Mouse (Mus musculus) small intestine, adult 2 months (tissue): Measurements from ENCODE around the gene Ndufa4l2. TPM values are rescaled to one million over a fixed set of nuclear protein-coding genes. Genes with fewer than 3 reads are reported as not detected.

Source experiments
- H3K27ac ChIP-seq: fragments of 200-500 bp; 2 replicates; pipeline ENCODE4 v1.5.1; 2012; ENCODE audit warnings: low read depth, low read length, control low read depth, inconsistent platforms; ENCODE audit not compliant: insufficient read depth
- H3K27me3 ChIP-seq: fragments of 200-500 bp; 2 replicates; pipeline ENCODE4 v1.6.1; 2012; ENCODE audit warnings: mild to moderate bottlenecking, moderate library complexity, low read length, inconsistent platforms; ENCODE audit not compliant: control insufficient read depth, insufficient read depth
- H3K36me3 ChIP-seq: fragments of 200-500 bp; 2 replicates; pipeline ENCODE4 v1.6.1; 2012; ENCODE audit warnings: mild to moderate bottlenecking, low read length, control low read depth, inconsistent platforms; ENCODE audit not compliant: control insufficient read depth, insufficient read depth
- H3K4me1 ChIP-seq: fragments of 200-500 bp; 2 replicates; pipeline ENCODE4 v1.6.1; 2012; ENCODE audit warnings: low read length, inconsistent platforms, mixed read lengths; ENCODE audit not compliant: control insufficient read depth, insufficient read depth, insufficient read length
- H3K4me3 ChIP-seq: fragments of 200-500 bp; 2 replicates; pipeline ENCODE4 v1.5.1; 2012; ENCODE audit warnings: low read depth, mild to moderate bottlenecking, control low read depth, inconsistent platforms, low read length, moderate library complexity
- CTCF ChIP-seq: fragments of 200-500 bp; IDR thresholded peaks from 2 replicates; pipeline ENCODE4 v1.5.1; 2012; ENCODE audit warnings: low read depth, mild to moderate bottlenecking, control low read depth, inconsistent platforms, low read length, moderate library complexity, mixed read lengths; ENCODE audit not compliant: insufficient replicate concordance, insufficient read length; ENCODE audit errors: extremely low read depth
- POLR2A ChIP-seq: fragments of 200-500 bp; IDR thresholded peaks from 2 replicates; pipeline ENCODE4 v1.6.1; 2012; ENCODE audit warnings: low read depth, mild to moderate bottlenecking, control low read depth, inconsistent platforms, low read length, moderate library complexity
- WGBS: fragments of 180-500 bp; shearing (Covaris S2); methylation state at CpG from one replicate; pipeline ENCODE4 v1.1.7; 2018; 5-methylcytosine and 5-hydroxymethylcytosine counted together
- polyA plus RNA-seq: library from polyadenylated mRNA; depleted of rRNA; stranded (reverse); fragments of >200 nt; gene quantifications from 2 replicates; pipeline ENCODE4 v1.2.3, GENCODE M21; 2012

Gene Ndufa4l2
- polyA plus RNA-seq, 1 experiment, result 5.6 TPM

DNA sequence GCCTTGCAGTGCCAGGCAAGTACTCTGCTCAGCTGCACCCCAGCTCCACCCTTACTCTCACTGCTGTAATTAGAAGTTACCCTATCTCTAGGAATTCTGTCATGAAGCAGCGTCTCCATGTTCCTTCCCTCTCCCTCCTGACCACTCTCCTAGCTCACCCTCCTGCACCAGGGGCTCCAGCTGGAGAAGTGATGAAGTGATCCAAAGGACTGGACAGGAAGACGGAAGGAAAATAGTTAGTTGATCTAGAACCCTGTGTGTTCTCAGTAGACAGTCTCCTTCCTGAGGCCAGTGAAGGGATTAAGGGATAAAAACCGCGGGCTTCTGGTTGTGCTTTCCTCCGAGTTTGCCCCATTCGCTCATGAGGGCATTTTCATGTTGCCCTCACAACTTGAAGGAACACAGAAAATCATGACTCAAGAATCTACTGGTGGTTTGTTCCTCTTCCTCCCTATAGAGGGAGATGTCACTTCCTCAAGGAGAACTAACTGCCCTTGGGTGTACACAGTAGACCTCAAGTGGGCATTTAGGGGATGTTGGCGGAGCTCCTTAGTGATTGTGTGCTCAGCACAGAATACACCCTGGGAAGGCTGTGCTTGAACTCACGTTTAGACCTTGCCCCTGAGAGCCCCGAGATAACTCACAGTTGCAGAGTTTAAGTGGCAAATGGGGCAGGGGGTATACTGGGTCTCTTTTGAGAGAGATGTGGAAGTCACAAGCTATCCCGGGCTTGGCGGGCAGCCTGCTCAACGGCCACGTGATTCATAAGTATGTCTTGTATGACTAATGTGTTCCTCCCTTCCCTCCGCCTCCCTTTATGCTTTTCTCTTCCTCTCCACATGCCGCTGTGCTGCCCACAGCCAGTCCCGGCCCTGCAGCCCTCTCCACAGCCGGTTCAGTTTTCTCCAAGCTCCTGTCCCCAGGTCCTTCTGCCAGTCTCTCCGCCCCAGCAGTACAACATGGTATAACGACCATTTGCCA is 33.6 kb upstream of the Ndufa4l2 start:
- Histone ChIP-seq H3K36me3 (peaks cover 26% of the 10 kb centered on the region), H3K27me3 (no peaks in the 10 kb centered on the region), H3K27ac (no peak overlapping the region), H3K4me1 (no peaks in the 10 kb centered on the region), H3K4me3 (no peak overlapping the region)
- TF ChIP-seq CTCF (no peak), POLR2A (no peak)
- WGBS, result 70% methylated on average over 19 of the region's 19 CpGs

DNA sequence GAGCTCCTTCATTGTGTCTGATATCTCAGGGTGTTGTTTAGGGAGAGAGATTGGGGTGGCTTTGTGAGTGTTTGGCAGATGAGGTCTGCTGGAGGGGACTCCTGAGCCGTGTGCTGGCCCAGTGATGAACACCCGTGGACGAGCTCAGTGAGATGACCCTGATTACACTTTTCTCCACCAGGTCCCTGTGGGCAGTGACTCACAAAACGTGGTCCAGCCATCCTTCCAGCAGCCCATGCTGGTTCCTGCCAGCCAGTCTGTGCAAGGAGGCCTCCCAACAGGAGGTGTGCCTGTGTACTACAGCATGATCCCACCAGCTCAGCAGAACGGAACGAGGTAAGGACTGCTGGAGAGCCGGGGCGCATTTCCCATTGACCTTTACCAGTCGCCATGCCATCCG is 29.5 kb upstream of the Ndufa4l2 start:
- Histone ChIP-seq H3K27ac (no peak overlapping the region), H3K27me3 (no peaks in the 10 kb centered on the region), H3K4me1 (no peaks in the 10 kb centered on the region), H3K4me3 (no peak overlapping the region), H3K36me3 (peaks cover 42% of the 10 kb centered on the region)
- WGBS, result 88% methylated on average over 10 of the region's 10 CpGs
- no peak for TF ChIP-seq POLR2A
- no peak for TF ChIP-seq CTCF

DNA sequence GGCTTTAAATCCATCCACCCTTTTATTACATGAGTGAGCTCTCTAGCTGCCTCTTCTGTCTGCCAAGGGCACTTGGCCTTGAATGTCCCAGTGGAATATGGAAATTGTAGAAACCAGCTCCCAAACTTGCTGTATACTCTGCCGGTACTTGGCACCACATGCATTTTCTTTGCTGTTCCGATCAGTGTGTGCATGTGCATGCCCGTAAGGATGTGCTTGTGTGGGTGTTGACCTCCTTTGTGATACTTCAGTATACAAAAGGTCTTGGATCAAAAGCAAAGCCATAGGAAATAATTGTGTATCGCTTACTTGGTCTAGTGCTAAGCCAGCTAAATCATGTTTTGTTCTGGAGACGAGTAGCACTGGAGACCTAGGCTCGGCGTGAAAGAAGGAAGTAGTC is 25.9 kb upstream of the Ndufa4l2 start:
- H3K27me3 ChIP-seq, result no peaks in the 10 kb centered on the region
- TF ChIP-seq CTCF (no peak), POLR2A (no peak)
- 91% methylated on average over 7 of the region's 7 CpGs for WGBS
- no peak overlapping the region for H3K27ac ChIP-seq
- no peak overlapping the region for H3K4me3 ChIP-seq
- H3K36me3 ChIP-seq, result peaks cover 61% of the 10 kb centered on the region
- no peaks in the 10 kb centered on the region for H3K4me1 ChIP-seq

DNA sequence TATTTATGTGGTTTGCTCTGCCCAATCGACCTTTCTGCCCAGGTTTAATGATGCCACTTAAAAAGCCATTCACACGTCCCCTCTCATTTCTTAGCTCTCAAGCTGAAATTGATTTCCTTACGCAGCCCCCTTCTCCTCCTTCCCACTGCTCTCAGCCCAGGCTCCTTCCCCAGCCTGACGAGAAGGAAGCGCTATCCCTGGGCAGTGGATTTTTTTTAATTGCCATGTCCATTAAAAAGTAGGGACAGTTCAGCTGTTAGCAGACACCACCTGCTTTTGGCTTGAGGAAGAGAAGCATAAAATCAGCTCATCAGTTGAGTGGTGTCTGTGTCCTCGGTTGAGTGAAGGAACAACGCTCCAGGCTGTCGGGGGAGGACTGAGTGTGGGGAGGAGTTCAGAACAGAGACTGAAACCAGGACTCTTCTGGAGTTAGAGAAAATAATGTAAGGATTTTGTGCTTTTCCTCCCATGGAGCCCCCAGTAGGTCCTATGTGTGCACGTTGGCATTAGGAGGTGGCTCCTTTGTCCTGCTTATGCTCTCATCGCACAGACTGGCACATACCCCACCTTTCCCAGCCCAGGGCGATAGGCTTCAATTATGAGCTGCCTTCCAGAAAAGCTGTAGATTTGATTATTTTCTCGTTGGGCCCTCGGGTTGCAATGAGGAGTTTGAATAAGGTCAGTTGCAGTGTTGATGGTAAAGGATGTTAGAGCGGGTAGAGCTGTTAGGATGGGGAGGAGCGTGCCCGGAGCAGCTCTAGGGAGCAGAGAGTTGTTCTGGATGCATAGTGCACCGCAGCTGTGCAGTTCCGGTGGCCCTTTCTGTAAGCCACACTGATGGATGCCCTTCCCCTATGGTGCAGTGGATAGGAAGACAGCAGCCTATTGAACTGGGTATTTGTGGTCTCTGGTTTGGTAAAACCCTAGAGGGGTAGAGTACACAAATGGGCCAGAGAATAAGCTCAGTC is 24.3 kb upstream of the Ndufa4l2 start:
- H3K27ac ChIP-seq, result no peak overlapping the region
- TF ChIP-seq POLR2A, result no peak
- no peak for TF ChIP-seq CTCF
- no peaks in the 10 kb centered on the region for H3K27me3 ChIP-seq
- H3K4me1 ChIP-seq, result no peaks in the 10 kb centered on the region
- 91% methylated on average over 18 of the region's 18 CpGs for WGBS
- H3K36me3 ChIP-seq, result peaks cover 61% of the 10 kb centered on the region
- no peak overlapping the region for H3K4me3 ChIP-seq

DNA sequence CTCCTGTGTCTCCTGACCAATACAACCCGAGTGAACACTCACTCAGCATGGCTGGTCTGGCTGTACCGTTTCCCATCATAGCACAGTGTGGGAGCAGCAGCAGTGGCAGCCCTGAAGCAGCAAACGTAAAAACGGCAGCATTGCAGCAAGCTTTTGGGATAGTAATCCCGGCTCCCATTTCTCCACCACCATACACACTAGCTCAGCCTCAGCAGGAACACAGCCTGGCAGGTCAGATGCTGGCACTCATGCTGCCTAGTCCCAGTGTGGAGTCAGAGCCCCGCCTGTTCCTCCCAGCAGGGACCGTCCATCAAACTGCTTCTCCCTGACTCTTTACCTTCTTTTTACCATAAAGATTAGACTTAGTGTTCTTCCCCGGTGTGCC is 23.6 kb upstream of the Ndufa4l2 start:
- TF ChIP-seq CTCF (no peak), POLR2A (no peak)
- Histone ChIP-seq H3K4me3 (no peak overlapping the region), H3K4me1 (no peaks in the 10 kb centered on the region), H3K27me3 (no peaks in the 10 kb centered on the region), H3K36me3 (peaks cover 60% of the 10 kb centered on the region), H3K27ac (no peak overlapping the region)
- 83% methylated on average over 8 of the region's 8 CpGs for WGBS

DNA sequence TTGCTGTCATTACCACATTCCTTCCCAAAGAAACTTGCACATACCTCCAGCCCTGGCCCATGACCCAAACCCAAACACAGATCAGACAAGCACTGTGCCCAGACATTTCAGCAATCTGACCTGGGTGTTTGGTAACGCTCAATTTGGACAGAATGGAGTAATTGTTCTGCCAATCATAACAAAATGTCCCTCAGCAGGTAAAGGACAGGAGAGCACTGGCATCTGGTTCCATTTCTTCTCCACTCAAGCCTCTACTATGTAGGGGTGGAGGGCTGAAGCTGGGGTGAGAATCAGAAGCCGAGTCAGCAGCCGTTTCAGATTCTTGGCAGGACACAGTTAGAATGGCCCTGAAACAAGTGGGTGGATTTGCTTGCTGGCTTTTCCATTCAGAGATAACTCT is 22.6 kb upstream of the Ndufa4l2 start:
- H3K4me3 ChIP-seq, result no peak overlapping the region
- 88% methylated on average over 3 of the region's 3 CpGs for WGBS
- no peaks in the 10 kb centered on the region for H3K27me3 ChIP-seq
- no peak overlapping the region for H3K27ac ChIP-seq
- no peaks in the 10 kb centered on the region for H3K4me1 ChIP-seq
- peaks cover 65% of the 10 kb centered on the region for H3K36me3 ChIP-seq
- TF ChIP-seq POLR2A (no peak), CTCF (no peak)

DNA sequence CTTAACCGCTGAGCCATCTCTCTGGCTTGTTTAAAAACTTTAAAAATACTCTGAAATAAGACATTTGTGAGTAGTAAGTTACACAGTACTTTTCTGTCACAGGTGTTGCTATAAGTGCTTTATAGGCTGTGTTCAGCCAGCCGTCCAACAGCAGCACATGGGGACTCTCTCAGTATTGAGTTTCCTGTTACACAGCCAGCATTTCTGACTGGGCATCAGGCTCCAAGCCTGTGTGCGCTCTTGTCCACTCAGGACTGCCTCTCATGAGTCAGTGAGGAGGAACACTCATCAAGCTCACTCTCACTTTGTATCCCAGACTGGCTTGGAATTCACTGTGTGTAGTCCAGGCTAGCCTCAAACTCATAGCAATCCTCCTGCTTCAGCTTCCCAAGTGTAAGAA is 18.6 kb upstream of the Ndufa4l2 start:
- Histone ChIP-seq H3K27ac (no peak overlapping the region), H3K36me3 (peaks cover 65% of the 10 kb centered on the region), H3K4me3 (no peak overlapping the region), H3K4me1 (no peaks in the 10 kb centered on the region), H3K27me3 (no peaks in the 10 kb centered on the region)
- TF ChIP-seq CTCF (no peak), POLR2A (no peak)
- WGBS, result 98% methylated on average over 3 of the region's 3 CpGs
